8 mouse cellular contexts compared by ENCODE assay signal in the genomic region with DNA sequence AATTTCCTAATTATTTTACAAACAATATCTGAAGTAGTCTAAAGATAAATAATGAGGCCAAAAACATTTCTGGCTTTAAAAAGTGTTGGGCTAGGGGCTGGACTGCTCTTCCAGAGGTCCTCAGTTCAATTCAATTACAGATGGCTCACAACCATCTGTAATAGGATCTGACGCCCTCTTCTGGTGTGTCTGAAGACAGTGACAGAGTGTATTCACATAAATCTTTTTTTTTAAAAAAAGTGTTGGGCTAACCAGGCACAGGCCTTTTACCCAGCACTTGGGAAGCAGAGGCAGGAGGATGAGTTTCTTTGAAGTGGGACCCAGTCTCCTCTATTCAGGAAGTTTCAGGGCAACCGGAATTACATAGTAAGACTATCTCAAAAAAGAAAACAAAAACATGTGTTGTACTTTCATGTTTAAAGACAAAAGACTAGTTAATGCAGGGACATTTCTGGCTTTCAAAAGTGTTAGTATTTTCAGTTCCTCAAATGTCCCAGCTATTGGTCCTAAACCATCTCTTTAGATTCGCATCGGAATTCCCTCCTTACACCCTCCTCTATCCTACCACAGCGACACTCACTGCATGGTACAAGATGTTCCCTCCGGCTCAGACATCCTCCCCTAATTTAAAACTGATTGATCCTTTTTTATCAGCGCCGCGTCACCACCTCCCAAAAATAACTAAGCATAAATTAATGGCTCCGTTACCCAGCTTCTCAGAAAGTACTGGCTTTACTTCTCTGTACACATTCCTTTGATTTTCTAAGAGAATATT. TPM values are rescaled to one million over a fixed set of nuclear protein-coding genes. Genes with fewer than 3 reads are reported as not detected.
DNase-seq lines count a peak whose midpoint lies in the region; ATAC-seq and TF ChIP-seq lines count a peak whose summit lies in the region.

No protein-coding gene starts in this region.

- peaks cover 6% of the 10 kb centered on the region; the same call in 1 of the 2 replicates for H3K4me1 ChIP-seq in embryonic facial prominence, embryonic 12.5 days
- peaks cover 11% of the 10 kb centered on the region for H3K4me1 ChIP-seq in hindbrain, embryonic 10.5 days (replicated peaks)
- H3K4me1 ChIP-seq in liver, embryonic 16.5 days (ENCODE audit: control insufficient read depth, low read depth, low read length): peaks cover 35% of the 10 kb centered on the region
- H3K4me1 ChIP-seq in stomach, postnatal 0 days (replicated peaks; ENCODE audit: control insufficient read depth, insufficient read depth): no peaks in the 10 kb centered on the region

- peak; percentile 6 to 13 for DNase-seq in left cerebral cortex, postnatal 36 days (ENCODE audit: low spot score in 2 of 2)
- no peak for DNase-seq in left cerebral cortex, postnatal 4 days
- DNase-seq in MEL-GATA-1-ER (ENCODE audit: extremely low read depth, low read depth): peak; percentile 25
- no peak for DNase-seq in hindbrain, embryonic 10.5 days (ENCODE audit: low spot score)
- no peak for DNase-seq in stomach, postnatal 0 days (ENCODE audit: low spot score)
- DNase-seq in gastrocnemius, postnatal 36 days: no peak

- no peak for ATAC-seq in embryonic facial prominence, embryonic 12.5 days (ENCODE audit: insufficient number of reproducible peaks, insufficient read depth, low FRiP score, low TSS enrichment)
- ATAC-seq in liver, embryonic 16.5 days (ENCODE audit: low read depth): no peak
- no peak for ATAC-seq in stomach, postnatal 0 days (ENCODE audit: low FRiP score, low TSS enrichment)

- WGBS in embryonic facial prominence, embryonic 12.5 days: 15% methylated on average over 10 of the region's 10 CpGs
- WGBS in hindbrain, embryonic 10.5 days: 24% methylated on average over 10 of the region's 10 CpGs
- 5% methylated on average over 10 of the region's 10 CpGs for WGBS in liver, embryonic 16.5 days (ENCODE audit: insufficient replicate concordance)
- 6% methylated on average over 10 of the region's 10 CpGs for WGBS in stomach, postnatal 0 days

- intact Hi-C loops in left cerebral cortex, postnatal 36 days (cut with DNase I): no loop called here
- intact Hi-C loops in left cerebral cortex, postnatal 4 days (cut with DNase I): no loop called here
- intact Hi-C loops in gastrocnemius, postnatal 36 days (cut with DNase I): loop anchor here (2.0 kb wide), 1 partner anchor 27 kb away; a partner anchor contains a TSS

- peak overlapping the region; percentile 78 for H3K4me2 ChIP-seq in embryonic facial prominence, embryonic 12.5 days (replicated peaks)
- H3K4me2 ChIP-seq in liver, embryonic 16.5 days (ENCODE audit: low read depth, low read length): peak overlapping the region; percentile 64
- peak overlapping the region; percentile 77 for H3K4me2 ChIP-seq in stomach, postnatal 0 days (replicated peaks; ENCODE audit: low read depth)

- no peaks in the 10 kb centered on the region for H3K36me3 ChIP-seq in embryonic facial prominence, embryonic 12.5 days
- H3K36me3 ChIP-seq in hindbrain, embryonic 10.5 days: peaks cover 32% of the 10 kb centered on the region
- no peaks in the 10 kb centered on the region for H3K36me3 ChIP-seq in liver, embryonic 16.5 days (ENCODE audit: control insufficient read depth, insufficient read depth)
- H3K36me3 ChIP-seq in stomach, postnatal 0 days (ENCODE audit: control insufficient read depth, insufficient read depth, low read length): no peaks in the 10 kb centered on the region

- peak overlapping the region; percentile 88 for H3K4me3 ChIP-seq in embryonic facial prominence, embryonic 12.5 days
- H3K4me3 ChIP-seq in hindbrain, embryonic 10.5 days: peak overlapping the region; percentile 93
- H3K4me3 ChIP-seq in liver, embryonic 16.5 days (ENCODE audit: low read depth, low read length): peak overlapping the region; percentile 89
- H3K4me3 ChIP-seq in stomach, postnatal 0 days (ENCODE audit: low read depth, low read length): peak overlapping the region; percentile 99

- H3K9ac ChIP-seq in embryonic facial prominence, embryonic 12.5 days: peak overlapping the region; percentile 97
- peak overlapping the region; percentile 98 for H3K9ac ChIP-seq in liver, embryonic 16.5 days (ENCODE audit: low read depth, low read length)
- H3K9ac ChIP-seq in stomach, postnatal 0 days (ENCODE audit: low read length): peak overlapping the region; percentile 99

- peak; percentile 27 for TF ChIP-seq CTCF in stomach, postnatal 0 days (IDR thresholded peaks at IDR 0.05; ENCODE audit: low read depth)

- H3K27me3 ChIP-seq in embryonic facial prominence, embryonic 12.5 days: no peaks in the 10 kb centered on the region
- no peaks in the 10 kb centered on the region for H3K27me3 ChIP-seq in hindbrain, embryonic 10.5 days (ENCODE audit: insufficient read depth, poor library complexity, severe bottlenecking)
- no peaks in the 10 kb centered on the region for H3K27me3 ChIP-seq in liver, embryonic 16.5 days (ENCODE audit: control insufficient read depth, insufficient read depth, low read depth, low read length)
- no peaks in the 10 kb centered on the region for H3K27me3 ChIP-seq in stomach, postnatal 0 days (ENCODE audit: control insufficient read depth, insufficient read depth, low read length)

- no peaks in the 10 kb centered on the region for H3K9me3 ChIP-seq in embryonic facial prominence, embryonic 12.5 days
- no peaks in the 10 kb centered on the region for H3K9me3 ChIP-seq in hindbrain, embryonic 10.5 days
- no peaks in the 10 kb centered on the region for H3K9me3 ChIP-seq in liver, embryonic 16.5 days (replicated peaks; ENCODE audit: control insufficient read depth, low read length)
- no peaks in the 10 kb centered on the region for H3K9me3 ChIP-seq in stomach, postnatal 0 days (ENCODE audit: control insufficient read depth, low read length)

- no peak for TF ChIP-seq EP300 in stomach, postnatal 0 days (optimal IDR thresholded peaks at IDR 0.05)

- peak overlapping the region; percentile 94; the same call in 1 of the 2 replicates for H3K27ac ChIP-seq in embryonic facial prominence, embryonic 12.5 days
- peak overlapping the region; percentile 99 for H3K27ac ChIP-seq in hindbrain, embryonic 10.5 days
- H3K27ac ChIP-seq in liver, embryonic 16.5 days (ENCODE audit: low read length): peak overlapping the region; percentile 97
- H3K27ac ChIP-seq in stomach, postnatal 0 days (replicated peaks): peak overlapping the region; percentile 98

RNA-seq across cellular contexts. Expression of a gene that starts 1.4 kb away (rescaled TPM):
- 100 to 1,000 TPM; 131 to 167 TPM for total RNA-seq in left cerebral cortex, postnatal 36 days (2021)
- total RNA-seq in left cerebral cortex, postnatal 4 days (2021): 100 to 1,000 TPM; 190 to 193 TPM
- 317 and 342 TPM in 2 replicates for polyA plus RNA-seq in embryonic facial prominence, embryonic 12.5 days (2016; fragmentation: Nextera tagmentation; extraction: Ambion mirVana)
- 206 and 272 TPM in 2 replicates for polyA plus RNA-seq in hindbrain, embryonic 10.5 days (2016; fragmentation: Nextera tagmentation; extraction: Ambion mirVana)
- 118 and 121 TPM in 2 replicates for polyA plus RNA-seq in liver, embryonic 16.5 days (2015; fragmentation: Nextera tagmentation; extraction: Ambion mirVana)
- 153 TPM in 2 replicates for polyA plus RNA-seq in stomach, postnatal 0 days (2015; fragmentation: Nextera tagmentation; extraction: Ambion mirVana)
- total RNA-seq in gastrocnemius, postnatal 36 days (2021): 10 to 100 TPM; 46.0 to 51.8 TPM

RNA-seq across cellular contexts. Expression of a gene that starts 26.7 kb away (rescaled TPM):
- 10 to 100 TPM; 31.8 to 36.1 TPM for total RNA-seq in left cerebral cortex, postnatal 36 days (2021)
- total RNA-seq in left cerebral cortex, postnatal 4 days (2021): 10 to 100 TPM; 18.9 to 20.0 TPM
- 20.9 and 22.9 TPM in 2 replicates for polyA plus RNA-seq in embryonic facial prominence, embryonic 12.5 days (2016; fragmentation: Nextera tagmentation; extraction: Ambion mirVana)
- 26.4 and 29.3 TPM in 2 replicates for polyA plus RNA-seq in hindbrain, embryonic 10.5 days (2016; fragmentation: Nextera tagmentation; extraction: Ambion mirVana)
- polyA plus RNA-seq in liver, embryonic 16.5 days (2015; fragmentation: Nextera tagmentation; extraction: Ambion mirVana): 12.0 and 12.7 TPM in 2 replicates
- polyA plus RNA-seq in stomach, postnatal 0 days (2015; fragmentation: Nextera tagmentation; extraction: Ambion mirVana): 31.4 and 36.2 TPM in 2 replicates
- total RNA-seq in gastrocnemius, postnatal 36 days (2021): 10 to 100 TPM; 13.9 to 30.6 TPM

Comparison
In these comparisons a context has a peak if more than half of its experiments do, and no peak if none do; other contexts are left out.
1. DNase-seq: peak in left cerebral cortex, postnatal 36 days (2 of 2) and MEL-GATA-1-ER (single experiment); none in left cerebral cortex, postnatal 4 days (single experiment), hindbrain, embryonic 10.5 days (single experiment), stomach, postnatal 0 days (single experiment) and gastrocnemius, postnatal 36 days (0 of 2).
2. Peak in every context shown above with its lines, with median percentiles within 50 percentile points of each other: H3K27ac ChIP-seq, H3K4me2 ChIP-seq, H3K4me3 ChIP-seq and H3K9ac ChIP-seq.